Mouse (Mus musculus) erythroblast, adult 5-6 weeks (primary cell): ENCODE measurements around the gene Cd28. TPM values are rescaled to one million over a fixed set of nuclear protein-coding genes. Genes with fewer than 3 reads are reported as not detected.

Experiments used
- ATAC-seq: replicated peaks from 2 replicates; pipeline ENCODE4 v1.8.0; 2016; ENCODE audit warnings: moderate number of reproducible peaks, mild to moderate bottlenecking, moderate TSS enrichment, inconsistent platforms; ENCODE audit not compliant: poor library complexity, low FRiP score, severe bottlenecking
- total RNA-seq, 2 experiments: library from RNA; stranded (forward) in 1 of 2; stranded (reverse) in 1 of 2; fragments of 150-400 nt in 1 of 2; fragments of 200-764, 138-1000 nt in 1 of 2; gene quantifications; 2 replicates each; pipeline versions ENCODE4 v1.2.3 to v1.2.4; 2015 to 2017; ENCODE audit warnings: low replicate concordance in 2 of 2

Cd28 gene
- total RNA-seq, 2 experiments from 2014 or later, result 0.19 to 0.43 TPM

DNA sequence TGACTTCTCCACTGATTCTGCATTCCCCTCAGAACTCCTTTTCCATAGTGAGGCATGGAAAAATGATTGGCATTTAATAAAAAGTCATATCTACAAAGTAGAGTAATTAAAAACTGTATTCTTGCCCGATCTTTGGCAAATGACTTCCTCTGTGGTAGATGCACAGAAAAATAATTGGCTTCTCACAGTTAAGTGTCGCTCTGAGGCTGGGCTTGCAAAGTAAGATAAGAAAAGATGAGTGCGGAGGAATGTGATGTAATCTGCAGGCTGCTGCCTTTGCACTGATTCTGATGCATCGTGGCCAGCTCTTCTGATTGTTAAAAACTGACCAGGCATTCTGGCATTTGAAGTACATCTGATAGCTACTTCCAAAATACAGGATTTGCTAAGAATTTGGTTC, 32.3 kb downstream of the Cd28 start:
- no peak for ATAC-seq

DNA sequence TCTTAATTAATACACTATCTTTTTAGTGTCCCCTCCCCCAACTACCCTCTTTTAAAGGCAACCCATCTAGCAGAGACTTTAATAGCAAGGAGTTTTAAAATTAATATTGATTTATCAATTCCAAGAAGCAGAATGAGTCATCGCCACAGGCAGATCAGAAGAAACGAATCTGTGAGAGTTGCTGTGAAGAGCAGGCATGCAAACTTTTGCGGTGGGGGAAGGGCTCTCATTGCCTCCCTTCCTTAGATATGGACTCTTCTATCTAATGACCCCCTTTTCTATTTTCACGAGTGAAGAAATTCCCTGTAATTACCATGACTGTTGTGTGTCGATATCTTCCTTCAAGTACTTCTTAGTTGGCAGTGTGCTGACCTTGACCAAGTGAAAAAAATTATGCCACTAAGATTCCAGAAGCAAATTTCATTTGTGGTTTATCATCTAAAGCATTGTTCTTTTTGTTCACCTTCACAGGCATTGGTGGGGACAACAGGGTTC, 32.8 kb downstream of the Cd28 start:
- ATAC-seq, result no peak

DNA sequence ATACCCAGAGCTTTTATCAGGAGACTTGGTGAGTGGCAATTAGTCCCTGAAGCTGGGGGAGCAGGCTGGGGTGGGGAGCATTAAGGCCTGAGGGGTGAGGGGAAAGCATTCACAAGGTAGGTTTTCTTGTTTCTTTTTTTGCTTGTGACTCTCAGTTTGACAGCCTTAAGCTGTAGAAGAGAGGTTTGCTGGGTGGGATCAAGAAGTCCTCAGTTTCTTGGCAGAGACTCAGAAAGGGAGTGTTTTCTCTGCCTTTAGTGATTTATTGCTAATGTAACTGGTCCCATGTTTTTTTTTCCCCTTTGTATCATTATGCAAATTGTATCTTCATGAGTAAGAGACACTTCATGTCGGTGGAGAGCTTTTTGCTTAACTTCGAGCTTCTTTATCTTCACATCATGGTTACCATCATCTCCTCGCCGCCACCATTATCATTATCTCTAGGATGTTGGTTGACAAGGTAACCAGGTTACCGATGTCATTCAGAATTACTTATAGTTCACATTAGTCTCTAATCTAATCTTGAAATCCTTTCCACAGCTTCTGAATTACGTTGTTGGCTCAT, 33.7 kb downstream of the Cd28 start:
- ATAC-seq, result no peak

DNA sequence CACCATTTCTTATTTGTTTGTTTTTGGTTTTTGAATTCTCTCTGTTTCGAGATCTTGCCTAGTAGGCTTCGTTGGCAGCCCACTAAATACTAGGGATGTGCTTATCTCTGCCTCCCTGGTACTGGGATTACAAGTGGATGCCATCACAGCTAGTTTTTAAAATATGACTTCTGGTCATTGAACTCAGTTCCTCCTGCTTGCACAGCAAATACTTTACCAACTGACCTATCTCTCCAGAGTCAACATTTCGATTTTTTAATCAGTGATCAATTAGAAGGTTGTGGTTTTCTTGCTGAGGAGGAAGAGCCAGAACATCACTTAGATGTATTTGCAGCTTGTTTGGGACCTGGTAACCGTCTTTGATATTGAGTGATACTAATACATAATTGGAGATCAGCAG, 34.4 kb downstream of the Cd28 start:
- ATAC-seq, result no peak

DNA sequence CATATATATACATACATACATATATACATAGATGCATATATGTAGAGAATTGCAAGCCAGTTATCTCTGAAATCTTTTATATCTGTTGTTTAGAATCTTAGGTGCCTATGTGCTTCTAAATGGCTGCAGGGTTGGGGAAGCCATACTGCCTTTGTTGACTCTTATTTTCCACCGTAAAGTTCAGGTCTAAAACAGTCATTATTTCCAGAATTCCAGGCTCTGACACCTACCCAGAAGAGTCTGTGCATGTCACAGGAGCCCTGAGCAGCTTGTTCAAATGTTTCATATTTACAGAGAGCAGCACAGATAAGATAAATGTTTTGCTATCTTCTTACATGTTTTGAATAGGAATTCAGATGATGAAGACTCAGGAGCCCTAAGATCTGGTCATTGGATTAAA, 36.4 kb downstream of the Cd28 start:
- ATAC-seq, result no peak

DNA sequence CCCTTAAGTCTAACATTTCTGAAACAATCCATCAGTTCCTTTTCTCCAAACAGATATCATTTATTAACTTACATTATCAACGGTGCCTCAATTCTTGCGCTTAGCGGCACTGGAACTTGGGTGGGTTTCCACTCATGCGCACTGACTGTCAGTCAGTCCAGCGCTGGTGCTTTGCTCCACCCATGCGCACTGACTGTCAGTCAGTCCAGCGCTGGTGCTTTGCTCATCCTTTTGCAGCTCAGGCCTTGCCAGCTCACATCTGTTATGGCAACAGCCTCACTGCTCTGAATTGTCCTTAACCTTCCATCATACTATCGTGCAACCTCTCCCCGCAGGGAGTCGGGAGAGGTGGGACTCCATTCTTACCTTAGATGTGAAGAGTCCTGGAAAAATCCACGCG, 37.4 kb downstream of the Cd28 start:
- no peak for ATAC-seq

DNA sequence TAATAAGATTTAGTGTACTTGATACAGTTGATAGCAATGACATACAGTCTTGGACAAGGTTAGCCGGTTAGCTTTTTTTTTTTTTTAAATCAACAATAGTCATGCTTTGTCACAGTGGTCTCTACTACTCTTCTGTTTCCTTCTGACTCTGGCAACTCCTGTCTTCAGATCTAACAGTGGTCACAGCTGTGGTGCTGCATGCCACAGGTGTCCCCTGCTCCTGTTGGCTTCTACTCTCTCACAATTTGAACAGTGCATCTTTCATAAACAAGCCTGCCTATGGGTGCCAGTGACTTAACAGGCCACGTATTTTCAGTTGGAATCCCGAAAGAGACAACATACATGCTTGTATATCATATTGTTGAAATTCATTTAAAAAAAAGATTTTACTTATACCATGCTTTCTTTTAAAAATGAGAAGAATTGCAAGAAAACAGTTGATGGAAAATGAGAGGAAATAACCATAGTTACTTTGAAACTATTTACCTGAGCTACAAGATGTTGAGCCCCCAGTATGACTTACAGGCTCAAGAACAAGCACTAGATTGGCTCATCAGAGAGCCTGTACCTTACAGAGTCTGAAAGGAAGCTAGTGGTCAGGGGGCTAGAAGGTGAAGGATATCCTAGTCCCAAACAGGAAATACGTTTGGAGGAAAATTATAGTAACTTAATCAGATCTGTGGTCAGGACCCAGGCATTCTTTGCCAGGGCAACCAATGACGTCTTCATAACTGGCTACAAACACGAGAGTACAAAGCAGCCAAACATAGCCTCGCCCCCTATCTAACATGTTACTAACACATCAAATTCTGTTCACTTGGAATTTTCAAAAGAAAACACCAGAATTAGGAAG, 39.0 kb downstream of the Cd28 start:
- no peak for ATAC-seq

DNA sequence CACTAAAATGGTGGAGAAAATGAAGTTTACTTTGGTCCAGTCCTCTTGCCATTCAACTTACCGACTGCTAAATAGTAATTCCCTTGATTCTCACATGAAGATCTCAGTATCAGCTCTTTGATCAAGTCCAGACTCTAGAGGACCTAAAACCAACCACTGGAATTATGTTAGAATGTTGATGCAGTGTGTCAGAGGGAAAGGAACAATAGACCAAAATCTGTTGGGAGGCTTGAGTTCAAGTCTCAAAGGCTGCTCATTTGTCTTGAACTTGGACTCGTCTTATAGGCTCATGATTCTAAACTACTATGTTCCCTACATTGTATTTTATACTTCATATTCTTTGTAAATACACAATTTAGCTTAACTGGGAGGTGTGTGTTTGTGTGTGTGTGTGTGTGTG, 41.0 kb downstream of the Cd28 start:
- ATAC-seq, result no peak

DNA sequence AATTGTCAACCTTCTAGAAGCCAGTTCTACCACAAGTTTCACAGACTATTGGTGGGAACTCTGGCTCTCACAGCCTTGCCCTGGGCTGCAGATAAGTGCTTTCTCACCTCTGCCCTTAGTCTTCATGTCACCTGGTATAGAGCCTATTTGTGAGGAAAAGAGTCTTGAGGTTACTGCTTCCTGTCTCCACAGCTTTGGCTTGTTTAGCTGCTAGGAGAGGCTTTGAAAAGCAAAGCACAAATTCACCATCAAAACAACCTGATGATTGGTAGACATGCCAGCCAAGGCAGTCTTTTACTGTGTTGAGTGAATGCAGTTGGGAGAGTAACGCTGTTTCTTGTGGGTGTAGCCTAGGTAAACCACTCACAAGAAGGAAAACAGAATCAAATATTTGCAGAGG, 41.6 kb downstream of the Cd28 start:
- ATAC-seq, result no peak

DNA sequence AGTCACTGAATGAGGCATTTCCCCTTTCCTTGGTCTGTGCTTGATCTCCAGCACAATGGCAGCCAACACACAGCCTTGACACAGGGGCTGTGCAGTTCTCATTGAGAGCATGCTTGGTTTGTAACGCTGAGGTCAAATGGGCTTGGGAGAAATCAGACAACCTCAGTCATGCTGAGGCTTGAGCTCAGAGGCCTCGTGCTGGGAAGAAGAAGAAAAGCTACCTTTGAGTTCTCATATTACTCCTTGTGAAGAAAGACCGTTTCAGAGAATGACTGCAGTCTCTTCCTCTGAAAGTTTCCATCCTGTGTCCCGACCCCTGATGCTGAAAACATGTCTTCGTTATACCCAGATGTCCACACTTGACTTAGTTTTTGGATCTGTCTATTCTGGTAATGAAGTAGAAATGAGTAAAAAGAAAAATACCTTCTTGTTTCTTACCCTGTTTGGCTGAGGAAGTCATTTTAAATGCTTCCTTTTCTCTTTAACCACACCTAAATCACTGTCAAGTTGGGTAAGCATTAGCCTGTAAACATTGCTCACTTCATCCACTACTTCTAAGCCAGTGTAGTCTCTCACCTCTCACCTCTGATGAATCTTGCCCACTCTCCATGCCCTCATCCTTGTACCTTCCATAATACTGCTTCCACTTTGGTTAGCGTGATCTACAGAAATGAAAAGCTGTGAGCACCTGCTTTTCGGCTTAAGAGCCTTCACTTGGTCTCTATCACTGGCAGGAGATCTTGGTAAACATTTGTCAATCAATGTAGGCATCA, 43.1 kb downstream of the Cd28 start:
- no peak for ATAC-seq

DNA sequence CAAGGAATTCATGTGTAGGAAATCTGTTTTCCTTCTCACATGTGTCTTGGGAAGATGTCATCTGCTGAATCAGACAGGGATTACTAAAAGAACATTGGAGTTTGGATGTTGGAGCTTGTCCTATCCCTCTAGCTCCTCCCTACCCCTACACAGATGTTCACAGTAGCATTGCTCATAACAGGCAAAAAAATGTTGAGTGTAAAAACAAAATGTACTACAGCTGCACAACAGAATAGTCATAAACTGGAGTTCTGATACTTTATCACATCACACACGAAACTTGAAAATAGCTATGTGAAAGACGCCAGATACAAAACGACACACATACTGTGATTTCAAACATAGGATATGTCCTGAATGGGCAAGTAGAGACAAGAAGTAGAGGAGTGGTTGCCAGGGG, 43.9 kb downstream of the Cd28 start:
- ATAC-seq, result no peak

DNA sequence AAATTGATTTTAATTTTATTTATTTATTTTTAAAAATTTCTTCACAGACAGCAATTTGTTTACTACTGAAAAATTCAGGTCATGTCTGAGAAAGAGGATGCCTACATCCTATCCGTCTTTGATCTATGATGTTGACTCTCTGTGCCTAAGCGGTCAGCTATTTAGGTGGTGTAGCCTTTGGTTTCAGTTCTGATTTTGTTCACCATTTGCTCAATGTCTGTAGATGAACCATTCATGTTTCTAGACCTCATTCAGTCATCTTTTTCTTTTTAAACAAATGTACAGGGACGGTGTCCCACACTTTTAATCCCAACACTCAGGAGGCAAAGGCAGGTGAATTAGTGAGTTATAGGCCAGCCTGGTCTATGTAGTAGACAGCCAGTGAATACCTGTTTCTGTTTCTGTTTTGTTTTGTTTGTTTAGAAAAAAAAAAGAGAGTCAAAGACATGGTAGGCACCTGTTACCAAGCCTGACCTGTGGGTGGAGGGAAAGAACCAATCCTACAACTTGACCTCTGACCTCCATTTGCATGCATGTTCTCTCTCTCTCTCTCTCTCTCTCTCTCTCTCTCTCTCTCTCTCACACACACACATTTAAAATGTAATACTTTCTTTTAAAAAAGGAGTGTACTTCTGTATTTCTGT, 45.0 kb downstream of the Cd28 start:
- ATAC-seq, result no peak

DNA sequence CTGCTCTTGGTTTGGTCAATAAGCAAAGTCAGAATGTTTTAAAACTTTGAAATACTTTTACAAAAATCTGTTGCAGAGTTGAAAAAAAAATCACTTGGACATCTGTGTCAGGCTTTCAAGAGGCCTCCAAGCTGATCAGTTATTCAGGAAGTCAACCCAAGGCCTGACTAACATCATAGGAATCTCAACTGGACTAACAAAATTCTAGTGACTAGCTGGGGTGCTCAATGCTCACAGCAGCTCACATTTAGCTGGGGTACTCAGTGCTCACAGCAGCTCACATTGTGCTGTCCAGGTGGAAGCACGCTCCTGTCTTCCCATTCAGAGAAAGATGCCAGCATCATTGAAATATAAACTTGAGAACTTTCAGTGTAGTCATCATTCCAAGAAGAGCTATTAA, 45.9 kb downstream of the Cd28 start:
- ATAC-seq, result no peak

DNA sequence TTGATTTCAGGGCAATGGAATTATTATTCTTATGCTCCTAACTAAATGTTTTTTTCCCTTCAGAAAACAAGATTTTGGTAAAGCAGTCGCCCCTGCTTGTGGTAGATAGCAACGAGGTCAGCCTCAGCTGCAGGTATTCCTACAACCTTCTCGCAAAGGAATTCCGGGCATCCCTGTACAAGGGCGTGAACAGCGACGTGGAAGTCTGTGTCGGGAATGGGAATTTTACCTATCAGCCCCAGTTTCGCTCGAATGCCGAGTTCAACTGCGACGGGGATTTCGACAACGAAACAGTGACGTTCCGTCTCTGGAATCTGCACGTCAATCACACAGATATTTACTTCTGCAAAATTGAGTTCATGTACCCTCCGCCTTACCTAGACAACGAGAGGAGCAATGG, 46.3 kb downstream of the Cd28 start:
- ATAC-seq, result no peak

DNA sequence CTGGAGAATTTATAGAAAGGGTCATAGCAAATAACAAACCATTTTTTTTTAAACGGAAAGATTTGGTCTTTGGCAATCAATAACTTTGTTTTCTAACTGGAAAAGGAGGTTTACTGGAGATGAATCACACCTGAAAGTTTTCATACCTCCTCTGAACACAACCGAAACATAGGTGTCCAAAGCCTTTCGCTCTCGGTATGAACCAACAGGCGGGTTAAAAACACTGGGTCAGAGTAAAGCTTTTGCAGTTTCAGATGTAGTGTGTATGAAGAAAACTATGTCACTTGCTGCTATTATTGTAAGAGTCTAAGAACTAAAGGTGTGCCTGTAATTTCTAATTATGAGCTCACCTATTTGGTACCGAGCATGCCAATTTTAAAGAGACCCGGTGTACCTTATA, 55.2 kb downstream of the Cd28 start:
- no peak for ATAC-seq

DNA sequence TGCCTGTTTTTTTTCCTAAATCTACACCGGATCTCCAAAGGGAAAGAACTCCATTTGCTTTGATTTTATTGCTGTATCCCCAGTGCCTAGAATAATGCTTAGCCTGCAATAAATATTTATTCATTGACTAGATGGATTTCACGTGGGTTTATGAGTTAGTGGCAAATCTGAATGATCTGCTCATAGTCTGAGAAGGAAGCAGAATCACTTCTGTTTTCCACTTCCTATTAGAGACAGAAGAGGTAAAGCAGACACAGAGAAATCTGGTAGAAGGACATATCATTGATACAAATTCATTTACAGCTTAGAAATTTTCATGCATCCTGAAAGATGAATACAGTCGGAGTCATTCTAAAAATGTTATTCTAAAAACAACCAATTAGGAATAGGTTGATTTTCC, 56.6 kb downstream of the Cd28 start:
- no peak for ATAC-seq

DNA sequence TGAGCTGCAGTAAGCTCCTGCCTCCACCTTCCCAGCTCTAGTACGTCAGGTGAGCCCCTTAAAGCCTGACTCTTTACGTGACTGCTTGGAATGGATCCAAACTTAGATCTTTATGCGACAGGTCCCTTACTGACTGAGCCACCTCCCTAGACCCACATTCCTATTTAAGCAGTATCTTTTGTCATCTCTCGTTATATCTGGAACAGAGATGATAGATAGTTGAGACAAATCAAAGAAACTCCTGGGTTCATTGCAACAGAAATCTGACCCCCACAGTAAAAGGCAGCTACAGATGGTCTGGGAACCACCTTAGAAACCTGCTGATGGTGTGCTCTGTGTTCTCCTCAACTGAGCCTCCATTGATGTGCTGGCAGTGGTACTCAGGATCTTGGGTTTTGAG, 59.6 kb downstream of the Cd28 start:
- ATAC-seq, result no peak

DNA sequence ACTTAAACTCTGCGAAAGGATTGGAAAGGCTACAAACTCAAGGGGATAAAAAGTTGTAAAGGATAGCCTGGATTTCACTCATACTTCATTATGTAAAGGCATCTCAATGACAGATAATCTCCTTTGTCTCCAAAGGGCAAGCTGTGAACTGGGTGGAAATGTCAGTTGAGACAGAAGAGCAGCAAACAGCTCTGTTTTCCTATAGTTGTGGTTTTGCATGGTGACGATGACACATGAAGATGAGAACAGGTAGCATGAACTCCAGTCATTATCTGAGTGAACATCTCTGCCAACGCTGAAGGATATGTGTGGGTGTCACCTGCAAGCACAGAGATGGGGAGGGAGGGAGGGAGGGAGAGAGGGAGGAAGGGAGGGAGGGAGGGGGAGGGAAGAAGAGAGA, 60.3 kb downstream of the Cd28 start:
- ATAC-seq, result no peak

DNA sequence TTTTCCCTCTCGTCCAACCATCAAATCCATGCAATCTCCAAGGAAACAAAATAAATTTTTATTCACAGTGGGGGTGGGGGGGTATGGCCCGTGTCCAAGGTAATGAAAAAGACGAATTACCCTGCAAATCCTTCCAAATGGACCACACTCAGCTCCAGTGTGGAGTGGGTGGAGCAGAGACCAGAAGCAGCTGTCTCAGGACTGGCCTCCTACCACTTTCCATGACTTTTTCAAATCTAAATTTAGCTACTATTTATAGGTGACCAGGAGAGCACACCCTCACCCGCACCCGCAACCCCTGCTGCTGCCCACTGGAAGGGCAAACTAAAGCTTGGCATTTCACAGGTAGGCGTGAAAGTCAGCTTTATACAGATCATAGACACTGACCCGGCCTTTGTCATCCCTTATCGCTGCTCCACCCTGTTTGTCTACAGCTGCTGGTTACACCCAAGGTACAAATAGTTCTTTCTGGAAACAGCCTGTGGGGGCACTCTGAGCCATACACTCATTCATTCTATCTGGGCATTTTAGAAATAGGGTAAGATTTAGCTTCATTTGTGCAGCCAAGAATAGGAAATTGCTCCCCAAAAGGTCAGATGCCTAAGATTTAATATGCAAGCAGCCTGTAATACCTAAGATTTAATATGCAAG, 62.0 kb downstream of the Cd28 start:
- no peak for ATAC-seq

DNA sequence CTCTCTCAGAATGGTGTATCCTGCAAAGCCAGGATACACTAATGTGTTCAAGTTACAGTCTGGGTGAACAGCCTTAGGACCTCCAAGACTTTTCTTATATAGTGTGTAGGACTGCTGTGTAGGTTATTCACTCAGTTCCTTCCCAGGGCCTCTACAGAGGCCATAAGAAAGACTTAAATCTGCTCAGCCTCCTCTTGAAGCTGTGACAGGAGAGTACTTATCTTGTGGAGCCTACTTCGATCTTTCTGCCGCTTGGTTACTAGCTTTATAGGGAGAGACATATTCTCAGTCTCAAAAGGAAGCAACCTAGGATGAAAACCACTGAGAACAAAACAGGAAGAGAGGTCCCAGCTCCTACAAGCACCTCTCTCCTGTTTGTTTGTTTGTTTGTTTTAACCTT, 62.6 kb downstream of the Cd28 start:
- ATAC-seq, result no peak
